Mouse (Mus musculus) bone marrow macrophage, adult 2 months (primary cell): Measurements from ENCODE around the gene Camsap2.

Experiments used
- CTCF ChIP-seq: IDR thresholded peaks from 2 replicates; pipeline ENCODE4 v1.5.1; 2012; ENCODE audit warnings: low read depth, mild to moderate bottlenecking, low read length, moderate library complexity
- POLR2A ChIP-seq: IDR thresholded peaks from 2 replicates; pipeline ENCODE4 v1.6.1; 2012; ENCODE audit warnings: mild to moderate bottlenecking, low read depth, low read length, borderline replicate concordance

DNA sequence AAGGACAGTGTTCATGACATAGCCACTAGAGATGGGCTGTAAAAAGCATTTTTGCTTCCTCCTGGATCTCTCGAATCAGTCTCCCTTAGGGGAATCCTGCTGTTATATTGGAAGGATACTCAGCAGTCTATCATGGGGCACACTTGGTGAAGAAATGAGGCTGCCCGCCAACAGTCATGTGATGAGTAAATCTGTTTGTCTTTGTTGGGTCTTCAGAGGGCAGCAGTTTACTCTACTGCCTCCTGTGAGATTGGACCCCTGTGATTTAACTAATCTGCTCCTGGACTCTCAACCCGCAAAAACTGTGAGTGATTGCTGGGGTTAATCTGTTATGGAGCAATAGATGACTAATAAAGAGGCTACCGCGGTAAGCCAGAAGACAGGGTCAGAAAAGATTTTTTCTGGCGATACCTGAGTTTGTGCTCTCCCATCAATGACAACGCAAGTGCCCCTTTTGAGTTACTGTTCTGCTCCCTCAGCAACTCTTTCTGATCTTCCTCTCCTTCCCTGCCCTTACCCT is 13.0 kb upstream of the Camsap2 start:
- TF ChIP-seq CTCF (no peak), POLR2A (no peak)
